Mouse (Mus musculus): ENCODE measurements around the gene Epb41. TPM values are rescaled to one million over a fixed set of nuclear protein-coding genes. Genes with fewer than 3 reads are reported as not detected.

Gene Epb41
- total and polyA plus RNA-seq, 2 experiments from 2014 or later, result 36.5 to 65.0 TPM

- no peak for DNase-seq
- 2% methylated on average over 42 of the region's 42 CpGs for WGBS
- TF ChIP-seq CTCF (IDR thresholded peaks at IDR 0.05; ENCODE audit: low read depth), result no peak
- Histone ChIP-seq H3K36me3 (ENCODE audit: insufficient read depth) (no peaks in the 10 kb centered on the region), H3K9ac (peak within 1 kb of the TSS; percentile 50), H3K4me2 (ENCODE audit: low read depth) (peak within 1 kb of the TSS; percentile 100), H3K9me3 (ENCODE audit: low read length) (no peaks in the 10 kb centered on the region), H3K27ac (ENCODE audit: low read depth, low read length) (no peak within 1 kb of the TSS), H3K27me3 (ENCODE audit: insufficient read depth, low read length) (peaks cover 33% of the 10 kb centered on the region), H3K4me1 (ENCODE audit: insufficient read depth) (no peaks in the 10 kb centered on the region), H3K4me3 (ENCODE audit: low read depth, low read length) (peak within 1 kb of the TSS; percentile 48)
- ATAC-seq, result no peak
Observed at GRCm38 (mm10) chr4:132074077-132074932, 816 bp downstream of the Epb41 start, which contains the start of gene Gm10300. Gene Gm10300, plus strand, starts transcription at chr4:132074697.

GRCm38 (mm10) chr4:132072946-132073345 lies 2.2 kb downstream of the Epb41 start:
- 67% methylated on average over 6 of the region's 6 CpGs for WGBS

GRCm38 (mm10) chr4:132072156-132072555 lies 3.0 kb downstream of the Epb41 start:
- WGBS, result 82% methylated on average over 3 of the region's 3 CpGs
- Histone ChIP-seq H3K4me2 (ENCODE audit: low read depth) (no peak overlapping the region), H3K9me3 (ENCODE audit: low read length) (no peaks in the 10 kb centered on the region), H3K36me3 (ENCODE audit: insufficient read depth) (no peaks in the 10 kb centered on the region), H3K27ac (ENCODE audit: low read depth, low read length) (no peak overlapping the region), H3K9ac (no peak overlapping the region), H3K4me1 (ENCODE audit: insufficient read depth) (no peaks in the 10 kb centered on the region), H3K4me3 (ENCODE audit: low read depth, low read length) (no peak overlapping the region), H3K27me3 (ENCODE audit: insufficient read depth, low read length) (peaks cover 26% of the 10 kb centered on the region)
- DNase-seq, result no peak
- TF ChIP-seq CTCF (IDR thresholded peaks at IDR 0.05; ENCODE audit: low read depth), result no peak
- no peak for ATAC-seq

More at GRCm38 (mm10) chr4:132072946-132073345, 2.2 kb downstream of the Epb41 start:
- no peaks in the 10 kb centered on the region for H3K4me1 ChIP-seq (ENCODE audit: insufficient read depth)
- no peak overlapping the region for H3K27ac ChIP-seq (ENCODE audit: low read depth, low read length)
- no peaks in the 10 kb centered on the region for H3K36me3 ChIP-seq (ENCODE audit: insufficient read depth)
- no peak for ATAC-seq
- H3K27me3 ChIP-seq (ENCODE audit: insufficient read depth, low read length), result peaks cover 26% of the 10 kb centered on the region
- H3K9ac ChIP-seq, result no peak overlapping the region
- H3K9me3 ChIP-seq (ENCODE audit: low read length), result no peaks in the 10 kb centered on the region
- TF ChIP-seq CTCF (IDR thresholded peaks at IDR 0.05; ENCODE audit: low read depth), result no peak
- H3K4me3 ChIP-seq (ENCODE audit: low read depth, low read length), result no peak overlapping the region
- no peak for DNase-seq
- no peak overlapping the region for H3K4me2 ChIP-seq (ENCODE audit: low read depth)

- H3K4me3 ChIP-seq (ENCODE audit: low read depth, low read length), result no peak overlapping the region
- peaks cover 26% of the 10 kb centered on the region for H3K27me3 ChIP-seq (ENCODE audit: insufficient read depth, low read length)
- H3K36me3 ChIP-seq (ENCODE audit: insufficient read depth), result no peaks in the 10 kb centered on the region
- 88% methylated on average over 2 of the region's 2 CpGs for WGBS
- no peak overlapping the region for H3K27ac ChIP-seq (ENCODE audit: low read depth, low read length)
- no peak for ATAC-seq
- H3K9ac ChIP-seq, result no peak overlapping the region
- no peaks in the 10 kb centered on the region for H3K9me3 ChIP-seq (ENCODE audit: low read length)
- no peak for TF ChIP-seq CTCF (IDR thresholded peaks at IDR 0.05; ENCODE audit: low read depth)
- H3K4me2 ChIP-seq (ENCODE audit: low read depth), result no peak overlapping the region
- no peak for DNase-seq
- no peaks in the 10 kb centered on the region for H3K4me1 ChIP-seq (ENCODE audit: insufficient read depth)
Observed at GRCm38 (mm10) chr4:132071674-132072073, 3.4 kb downstream of the Epb41 start.

GRCm38 (mm10) chr4:132067938-132068235 lies 7.2 kb downstream of the Epb41 start:
- H3K9ac ChIP-seq, result no peak overlapping the region
- H3K4me1 ChIP-seq (ENCODE audit: insufficient read depth), result no peaks in the 10 kb centered on the region
- H3K4me3 ChIP-seq (ENCODE audit: low read depth, low read length), result no peak overlapping the region
- DNase-seq, result no peak
- H3K9me3 ChIP-seq (ENCODE audit: low read length), result no peaks in the 10 kb centered on the region
- no peak for ATAC-seq
- WGBS, result 36% methylated on average over 2 of the region's 2 CpGs
- no peak overlapping the region for H3K4me2 ChIP-seq (ENCODE audit: low read depth)
- no peaks in the 10 kb centered on the region for H3K36me3 ChIP-seq (ENCODE audit: insufficient read depth)
- H3K27me3 ChIP-seq (ENCODE audit: insufficient read depth, low read length), result no peaks in the 10 kb centered on the region; the same call in none of the 2 replicates
- H3K27ac ChIP-seq (ENCODE audit: low read depth, low read length), result no peak overlapping the region
- TF ChIP-seq CTCF (IDR thresholded peaks at IDR 0.05; ENCODE audit: low read depth), result no peak

- WGBS, result 88% methylated on average over 14 of the region's 14 CpGs
Observed at GRCm38 (mm10) chr4:132067112-132067937, 7.8 kb downstream of the Epb41 start.

More at GRCm38 (mm10) chr4:132067112-132067937, 7.8 kb downstream of the Epb41 start:
- DNase-seq (no peak), ATAC-seq (no peak)
- Histone ChIP-seq H3K4me3 (ENCODE audit: low read depth, low read length) (no peak overlapping the region), H3K36me3 (ENCODE audit: insufficient read depth) (no peaks in the 10 kb centered on the region), H3K4me1 (ENCODE audit: insufficient read depth) (no peaks in the 10 kb centered on the region), H3K27me3 (ENCODE audit: insufficient read depth, low read length) (no peaks in the 10 kb centered on the region; the same call in 1 of the 2 replicates), H3K9ac (no peak overlapping the region), H3K4me2 (ENCODE audit: low read depth) (no peak overlapping the region), H3K9me3 (ENCODE audit: low read length) (no peaks in the 10 kb centered on the region), H3K27ac (ENCODE audit: low read depth, low read length) (no peak overlapping the region)
- TF ChIP-seq CTCF (IDR thresholded peaks at IDR 0.05; ENCODE audit: low read depth), result no peak
